In genomic region chr13:78181071-78181929, GRCm38 (mm10) we compare ENCODE assay signal across 8 mouse cellular contexts. TPM values are rescaled to one million over a fixed set of nuclear protein-coding genes. Genes with fewer than 3 reads are reported as not detected.
A peak's percentile ranks its signal among the peaks of the same experiment; 100 is the strongest.
DNase-seq lines count a peak whose midpoint lies in the region; ATAC-seq lines count a peak whose summit lies in the region.

No protein-coding gene starts in this region.

- H3K27ac ChIP-seq in hindbrain, embryonic 10.5 days, result peak overlapping the region; percentile 95
- H3K27ac ChIP-seq in midbrain, embryonic 15.5 days, result peak overlapping the region; percentile 77

- H3K4me3 ChIP-seq in hindbrain, embryonic 10.5 days, result peak overlapping the region; percentile 62
- H3K4me3 ChIP-seq in midbrain, embryonic 15.5 days, result peak overlapping the region; percentile 36

- H3K27me3 ChIP-seq in hindbrain, embryonic 10.5 days (ENCODE audit: insufficient read depth, poor library complexity, severe bottlenecking), result peaks cover 88% of the 10 kb centered on the region
- H3K27me3 ChIP-seq in midbrain, embryonic 15.5 days (replicated peaks), result peaks cover 37% of the 10 kb centered on the region

- H3K4me1 ChIP-seq in hindbrain, embryonic 10.5 days (replicated peaks), result peaks cover 85% of the 10 kb centered on the region
- peaks cover 36% of the 10 kb centered on the region for H3K4me1 ChIP-seq in midbrain, embryonic 15.5 days

- peak overlapping the region; percentile 39 for H3K9ac ChIP-seq in midbrain, embryonic 15.5 days

- intact Hi-C loops in left cerebral cortex, postnatal 4 days (cut with DNase I), result no loop called here

- peak overlapping the region; percentile 66 for H3K4me2 ChIP-seq in midbrain, embryonic 15.5 days

- WGBS in hindbrain, embryonic 10.5 days, result under 1% methylated on average over 44 of the region's 44 CpGs
- under 1% methylated on average over 44 of the region's 44 CpGs for WGBS in midbrain, embryonic 15.5 days

- peak; percentile 29 for DNase-seq in left cerebral cortex, postnatal 4 days
- no peak for DNase-seq in left cerebral cortex, adult 11 months (ENCODE audit: low spot score)
- peak; percentile 42 to 45 for DNase-seq in cerebellum, postnatal 36 days
- peak; percentile 65 for DNase-seq in hindbrain, embryonic 10.5 days (ENCODE audit: low spot score)
- no peak for DNase-seq in thymus, postnatal 4 days
- no peak for DNase-seq in thymus, adult 18-20 months
- DNase-seq in lung, postnatal 10 days, result no peak

- H3K9me3 ChIP-seq in hindbrain, embryonic 10.5 days, result no peaks in the 10 kb centered on the region
- H3K9me3 ChIP-seq in midbrain, embryonic 15.5 days, result no peaks in the 10 kb centered on the region

- ATAC-seq in midbrain, embryonic 15.5 days (replicated peaks), result peak; percentile 43

- 0 out of 2 replicates have a peak, but pooled peaks cover under 1% of the 10 kb centered on the region for H3K36me3 ChIP-seq in hindbrain, embryonic 10.5 days
- H3K36me3 ChIP-seq in midbrain, embryonic 15.5 days (replicated peaks), result no peaks in the 10 kb centered on the region

RNA-seq across cellular contexts. Expression of gene Nr2f1, which starts 18.3 kb away (rescaled TPM):
- total RNA-seq in left cerebral cortex, postnatal 4 days (2021), result 100 to 1,000 TPM; 214 to 215 TPM
- 69.0 and 74.0 TPM in 2 replicates for polyA plus RNA-seq in hindbrain, embryonic 10.5 days (2016; fragmentation: Nextera tagmentation; extraction: Ambion mirVana)
- polyA plus RNA-seq in midbrain, embryonic 15.5 days (2015; fragmentation: Nextera tagmentation; extraction: Ambion mirVana), result 58.4 and 61.2 TPM in 2 replicates

Comparison
In these comparisons a context has a peak if more than half of its experiments do, and no peak if none do; other contexts are left out.
1. DNase-seq: peak in left cerebral cortex, postnatal 4 days (single experiment), cerebellum, postnatal 36 days (2 of 2) and hindbrain, embryonic 10.5 days (single experiment); none in left cerebral cortex, adult 11 months (single experiment), thymus, postnatal 4 days (single experiment), thymus, adult 18-20 months (0 of 2) and lung, postnatal 10 days (single experiment).